Mouse (Mus musculus): ENCODE measurements at regions not wholly inside any gene's neighbourhood (a gene's known extent, or its start where the extent isn't known, plus 50 kb on each side); places are given as distances from the start of the nearest gene placed in this dataset.

DNA sequence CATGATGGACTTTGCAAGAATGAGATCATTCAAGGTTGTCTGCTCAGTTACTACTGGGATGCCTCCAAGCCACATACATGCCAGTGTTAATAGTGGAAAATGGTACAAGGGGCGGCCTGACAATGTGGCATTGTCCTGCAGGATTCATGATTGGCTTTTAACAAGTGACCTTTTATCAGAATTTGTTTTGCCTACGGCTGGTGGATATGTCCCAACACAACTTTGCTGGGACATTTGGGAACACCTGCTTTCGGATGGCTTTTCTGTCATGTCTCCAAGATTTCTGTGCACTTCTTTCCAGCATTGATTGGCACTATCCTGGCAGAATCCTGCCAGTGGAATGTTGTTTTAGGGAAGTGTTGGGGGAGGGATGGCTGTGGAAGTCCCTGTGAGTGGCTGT lies 384.4 kb downstream of the Hs3st3b1 start:
- TF ChIP-seq CTCF (IDR thresholded peaks at IDR 0.05; ENCODE audit: insufficient read depth, low read depth, low read length) (no peak), POLR2A (IDR thresholded peaks at IDR 0.05; ENCODE audit: insufficient read depth, low read depth, low read length) (no peak)

Data from olfactory bulb, adult 2 months (tissue).